Mouse (Mus musculus) adrenal gland, postnatal 36 days (tissue): ENCODE data around the gene Fshb. TPM values are rescaled to one million over a fixed set of nuclear protein-coding genes. Genes with fewer than 3 reads are reported as not detected.

Experiments
- DNase-seq, 2 experiments: peaks; one replicate each; pipeline ENCODE4 v3.0.0; 2021; ENCODE audit warnings: mixed read lengths in 1 of 2
- long read RNA-seq, 2 experiments: library from polyadenylated mRNA; stranded (forward); transcript quantifications; one replicate each; pipeline ENCODE4 v2.0.0; 2021; ENCODE audit warnings: borderline sequencing depth in 2 of 2
- total RNA-seq, 2 experiments: library from RNA; stranded (reverse); gene quantifications; 2 replicates each; pipeline ENCODE4 v1.2.3; 2021

Gene Fshb
- not detected for total RNA-seq
- long read RNA-seq, experiment 1, result 0 reads
- long read RNA-seq, experiment 2, result 0 reads

DNA sequence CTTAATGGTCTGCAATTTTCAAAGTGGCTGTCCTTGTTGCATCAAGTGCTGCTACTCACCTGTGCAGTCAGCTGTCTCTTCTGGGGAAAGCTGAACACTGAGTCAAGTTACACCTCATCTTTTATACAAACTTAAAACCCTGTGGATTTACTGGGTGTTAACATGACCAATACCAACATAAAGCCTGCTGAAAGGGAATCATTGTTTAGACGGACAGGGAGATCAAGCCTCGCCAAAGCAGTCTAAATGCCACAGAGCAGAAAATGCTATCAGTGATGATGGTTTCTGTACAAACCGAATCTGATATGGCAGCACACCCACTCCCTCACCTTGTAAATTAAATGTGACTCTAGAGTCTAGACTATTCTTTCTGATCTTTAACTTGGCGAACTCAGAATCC lies at the start of gene Fshb:
Gene Fshb (minus strand): TSS at position 101 of the 400 bp plus-strand sequence.
- DNase-seq, result no peak

DNA sequence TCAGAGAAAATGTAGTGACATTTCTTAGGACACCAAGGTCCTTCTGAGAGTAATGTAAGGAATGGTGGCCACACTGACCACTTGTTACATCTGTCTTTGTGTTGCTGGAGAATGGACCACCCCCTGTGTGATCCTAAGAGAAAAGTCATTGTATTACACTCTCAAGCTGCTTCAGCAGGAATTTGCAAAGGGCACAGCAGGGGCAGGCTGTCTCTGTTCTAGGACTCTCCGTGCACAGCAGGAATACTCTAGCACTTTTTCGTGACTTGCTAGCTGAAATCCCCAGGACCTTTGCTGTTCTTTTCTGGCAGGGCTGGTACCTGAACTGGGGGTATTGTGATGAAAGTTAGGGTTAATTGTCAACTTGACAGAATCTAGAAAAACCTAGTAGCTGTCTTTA lies 24.8 kb upstream of the Fshb start:
- no peak for DNase-seq

DNA sequence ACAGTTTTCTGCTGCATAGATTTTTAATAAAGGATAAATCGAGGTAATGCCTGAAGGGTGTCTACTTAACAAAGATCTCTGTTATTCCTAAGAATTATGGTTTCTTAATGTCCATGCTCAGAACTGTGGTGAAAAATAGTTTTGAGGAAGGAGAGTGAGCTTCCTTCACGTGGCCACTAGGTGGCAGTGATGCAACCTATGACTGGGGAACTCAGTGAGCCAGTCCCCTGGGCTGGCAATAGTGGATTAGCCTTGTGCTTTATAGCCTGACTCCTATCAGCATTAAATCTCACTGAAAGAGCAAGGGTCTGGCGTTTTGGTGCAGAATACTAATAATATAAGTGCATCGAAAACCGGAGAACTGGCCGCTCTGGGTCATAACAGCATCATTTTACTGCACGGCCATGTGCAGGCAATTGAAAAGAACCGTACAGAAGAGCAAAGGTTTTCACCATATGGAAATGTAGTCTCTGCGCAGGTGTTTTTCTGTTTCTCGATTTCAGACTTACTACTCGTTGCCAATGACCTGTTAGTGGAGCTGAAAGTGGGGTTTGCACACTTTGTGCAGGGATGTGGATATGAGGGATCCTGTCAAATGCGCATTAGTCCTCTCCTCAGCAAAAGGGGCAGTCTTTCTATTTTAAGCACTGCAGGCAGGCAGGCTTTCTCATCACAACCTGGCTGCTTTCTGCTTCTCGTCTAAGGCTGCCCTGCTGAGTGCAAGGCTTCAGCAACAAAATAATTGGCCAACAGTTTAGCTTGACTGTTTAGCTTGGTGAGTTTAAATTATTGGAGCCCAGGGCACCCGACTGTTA lies 23.8 kb upstream of the Fshb start:
- DNase-seq, result peak; percentile 40 to 46

DNA sequence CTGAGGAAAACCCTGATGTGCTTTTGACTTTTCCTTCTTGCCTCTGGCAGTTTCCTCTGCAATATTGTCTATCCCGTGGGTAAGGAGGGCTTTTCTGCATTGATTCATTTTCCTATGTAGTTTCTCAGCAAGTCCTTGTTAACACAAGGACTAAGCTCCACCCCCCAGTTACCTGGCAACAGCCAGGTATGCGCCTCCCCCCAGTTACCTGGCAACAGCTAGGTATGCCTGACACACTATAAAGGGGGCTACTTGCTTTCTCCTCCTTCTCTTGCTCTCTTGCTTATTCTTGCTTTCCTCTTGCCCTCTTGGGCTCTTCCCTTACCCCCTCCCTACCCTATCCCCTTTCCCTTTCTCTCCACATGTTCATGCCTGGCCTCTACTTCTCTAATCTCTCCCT lies 3.8 kb upstream of the Fshb start:
- no peak for DNase-seq

DNA sequence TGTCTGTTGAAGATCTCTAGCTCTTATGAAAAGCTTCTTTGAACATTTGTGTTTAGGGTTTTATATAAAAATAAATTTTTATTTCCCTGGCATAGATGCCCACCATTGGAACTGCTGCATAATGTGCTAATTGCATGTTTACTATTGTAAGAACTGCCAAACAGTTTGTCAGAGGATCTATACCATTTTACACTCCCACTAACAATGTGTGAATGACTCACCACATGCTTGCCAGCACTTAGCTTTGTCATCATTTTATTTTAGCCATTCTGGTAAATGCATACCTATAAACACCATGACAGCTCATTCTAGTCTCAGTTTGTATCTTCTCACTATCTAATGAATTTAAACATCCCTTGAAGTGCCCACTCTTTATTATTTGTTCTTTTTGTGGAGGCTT lies 13.5 kb downstream of the Fshb start:
- no peak for DNase-seq

DNA sequence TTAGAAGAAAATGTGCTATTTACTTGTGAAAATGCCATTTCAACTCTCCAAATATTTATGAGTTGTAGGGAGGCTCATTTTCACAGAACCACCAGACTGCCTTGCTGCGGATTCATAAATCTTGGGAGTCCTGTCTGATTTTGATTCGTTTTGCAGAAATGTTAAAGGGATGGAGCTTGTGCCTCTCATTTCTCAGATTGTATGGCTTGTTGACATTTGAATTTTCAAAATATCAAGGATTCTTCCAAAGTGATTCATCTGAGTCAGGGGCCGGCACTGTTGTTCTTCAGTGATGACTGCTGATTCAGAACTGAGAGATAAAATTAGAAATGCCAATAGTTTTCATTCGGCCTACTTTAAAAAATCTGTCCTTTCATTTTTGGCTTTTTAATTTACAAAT lies 18.6 kb downstream of the Fshb start:
- DNase-seq, result peak; percentile 27 to 32

DNA sequence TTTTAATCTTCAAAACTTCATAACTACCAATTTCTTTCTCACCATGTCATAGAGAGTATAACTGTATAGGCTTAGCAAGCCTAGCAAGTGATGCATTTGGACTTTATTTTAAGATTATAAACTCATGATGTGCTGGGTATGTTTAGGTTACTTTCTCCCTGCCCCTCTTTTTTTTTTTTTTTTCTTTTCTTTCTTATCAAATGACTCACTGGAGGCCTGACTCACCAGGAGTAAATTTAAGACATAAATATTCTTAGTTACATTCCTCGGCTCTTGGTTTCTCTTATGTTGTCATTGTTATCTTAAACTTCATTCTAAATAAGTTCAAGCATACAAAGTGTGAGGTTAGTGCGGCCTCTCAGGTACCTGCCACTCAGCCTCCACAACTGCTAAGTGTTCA lies 23.5 kb downstream of the Fshb start:
- DNase-seq, result no peak

DNA sequence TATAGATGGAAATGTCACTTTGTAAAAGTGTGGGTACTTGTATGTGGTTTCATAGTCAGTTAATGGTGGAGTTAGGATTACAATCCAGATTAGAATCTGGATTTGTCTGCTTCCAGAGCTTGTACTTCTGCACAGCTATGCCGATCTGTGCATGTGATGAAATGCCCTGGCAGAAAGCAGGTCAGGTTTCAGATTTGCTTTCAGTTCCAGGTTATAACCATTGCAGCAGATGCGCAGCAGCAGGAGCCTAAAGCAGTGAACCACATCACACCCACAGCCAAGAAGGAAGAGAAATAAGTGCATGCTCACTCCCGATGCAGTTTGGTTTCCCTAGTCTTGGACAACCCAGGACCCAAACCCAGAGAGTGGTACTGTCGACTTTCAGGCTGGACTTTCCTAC lies 34.8 kb downstream of the Fshb start:
- DNase-seq, result no peak

DNA sequence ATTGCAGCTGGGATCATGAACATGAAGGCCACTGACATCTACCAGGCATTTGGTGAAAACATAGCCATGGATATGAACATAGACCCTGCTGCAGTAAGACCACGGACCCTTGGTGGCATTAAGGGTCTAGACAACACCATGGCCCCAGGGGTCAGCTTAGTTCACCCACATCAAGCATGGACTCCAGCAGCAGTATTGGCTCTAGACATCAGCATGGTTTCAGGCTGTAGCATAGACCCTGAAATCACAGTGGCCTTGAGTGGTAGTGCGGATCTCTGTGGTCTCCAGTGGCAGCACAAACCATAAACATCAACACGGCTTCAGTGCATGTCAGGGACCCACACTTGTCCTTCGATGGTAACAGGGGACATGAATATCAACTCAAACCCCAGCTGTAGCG lies 36.7 kb downstream of the Fshb start:
- DNase-seq, result no peak

DNA sequence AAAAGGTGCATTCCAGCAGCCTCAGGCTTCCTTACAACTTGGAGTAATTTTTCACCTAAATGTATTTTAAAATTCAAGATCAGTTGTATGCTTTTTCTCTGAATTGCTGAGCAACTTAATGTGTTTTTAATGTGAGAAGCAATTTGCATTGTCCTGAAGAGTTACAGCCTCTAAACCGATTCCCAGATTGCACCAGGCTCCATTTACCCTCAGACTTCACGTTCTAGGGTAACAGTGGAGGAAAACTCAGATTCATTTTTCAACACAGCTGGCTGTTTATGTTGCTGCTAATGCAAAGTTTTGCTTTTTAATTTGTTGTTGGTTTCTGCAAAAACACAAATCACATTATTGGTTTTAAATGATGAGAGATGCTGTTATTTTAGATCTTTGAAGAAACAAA lies 40.1 kb downstream of the Fshb start:
- DNase-seq, result no peak

DNA sequence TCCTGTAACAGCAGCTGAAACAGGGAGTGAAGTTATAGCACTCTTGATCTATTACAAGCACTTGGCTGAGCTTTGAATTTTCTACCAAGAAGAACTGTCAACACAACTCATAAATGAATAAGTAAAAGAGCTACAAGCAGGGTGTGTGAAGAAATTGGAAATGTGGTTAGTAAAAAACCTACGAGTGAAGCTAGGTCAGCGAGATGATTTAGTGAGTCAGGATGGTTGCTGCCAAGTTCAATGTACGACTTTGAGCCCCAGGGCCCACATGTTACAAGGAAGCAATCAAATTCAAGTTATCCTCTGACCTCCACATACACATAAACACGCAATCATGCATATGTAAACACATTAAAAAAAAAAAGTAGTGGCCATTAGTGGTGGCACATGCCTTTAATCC lies 46.3 kb downstream of the Fshb start:
- DNase-seq, result no peak

DNA sequence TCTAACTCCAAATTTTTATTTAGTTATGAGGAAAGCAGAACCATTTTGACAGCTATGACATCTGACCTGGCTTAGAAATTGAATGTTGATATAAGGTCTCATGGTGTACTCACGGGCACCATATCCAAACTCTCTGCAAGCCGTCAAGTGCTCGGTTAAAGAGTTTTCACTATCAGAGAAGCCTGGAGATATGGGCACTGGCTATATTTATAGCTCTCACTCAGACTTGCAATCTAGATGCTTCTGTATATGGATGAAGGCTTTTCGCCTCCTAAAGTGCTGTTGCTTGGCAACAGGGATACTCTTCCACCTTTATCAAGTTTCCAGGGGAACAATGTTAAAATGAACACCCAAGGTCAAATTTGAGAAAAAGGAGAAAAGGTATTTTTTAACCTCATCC lies 47.1 kb downstream of the Fshb start:
- DNase-seq, result no peak

DNA sequence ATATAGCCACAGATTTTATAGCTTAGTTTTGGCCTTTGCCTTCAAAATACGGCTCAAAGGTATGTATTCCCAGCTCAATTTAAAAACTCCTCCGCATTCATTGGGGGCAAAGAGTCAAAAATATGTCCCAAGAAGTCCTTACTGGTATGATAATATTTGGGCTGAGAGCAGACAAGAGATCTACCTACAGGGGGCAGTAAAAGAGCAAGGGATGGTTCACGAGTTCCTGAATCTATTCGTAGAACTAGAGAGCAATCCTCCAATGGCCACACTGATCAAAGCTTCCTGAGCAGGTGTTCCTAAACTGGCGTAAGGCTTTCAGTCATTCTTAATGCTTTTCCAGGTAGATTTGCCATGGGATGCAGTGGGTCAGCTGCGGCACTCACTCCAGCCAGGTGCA lies 49.3 kb downstream of the Fshb start:
- DNase-seq, result peak in 1 of 2 experiments; percentile 35

DNA sequence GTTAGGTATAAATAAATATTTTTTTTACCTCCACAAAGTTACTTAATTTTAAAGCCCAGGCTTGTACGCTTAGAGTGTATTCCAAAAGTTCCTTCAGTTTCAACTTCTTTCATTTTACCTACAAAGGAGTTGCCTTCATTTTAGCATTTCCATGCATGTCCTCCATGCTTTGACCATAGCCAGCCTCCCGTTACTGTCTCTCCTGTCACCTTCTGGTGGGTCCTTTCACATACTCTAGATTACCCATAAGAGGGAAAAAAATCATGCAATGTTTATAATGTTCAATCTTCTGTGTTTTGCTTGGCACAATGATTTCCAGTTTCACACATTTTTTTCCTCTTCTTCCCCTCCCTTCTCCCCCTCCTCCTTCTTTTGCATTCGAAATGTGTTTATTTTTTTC lies 53.1 kb downstream of the Fshb start:
- no peak for DNase-seq

Other genes starting within 250 kb of the Fshb start
- 10 to 100 TPM; 29.3 to 32.9 TPM for gene Arl14ep, start 85.2 kb downstream of the Fshb start, total RNA-seq
- under 1 TPM; 0.10 to 0.40 TPM for gene Kcna4, start 231.0 kb upstream of the Fshb start, total RNA-seq